Mouse (Mus musculus) embryonic facial prominence, embryonic 10.5 days (tissue): Measurements from ENCODE around the gene Gm10842. TPM values are rescaled to one million over a fixed set of nuclear protein-coding genes. Genes with fewer than 3 reads are reported as not detected.

ENCODE experiments used
- DNase-seq: peaks from one replicate; pipeline ENCODE4 v3.0.0-alpha.2; 2017; ENCODE audit warnings: low spot score
- H3K27ac ChIP-seq: fragments of 300-500 bp; sonication (generic); replicated peaks from 2 replicates; pipeline ENCODE4 v1.5.1; 2016; ENCODE audit warnings: mild to moderate bottlenecking
- H3K27me3 ChIP-seq: fragments of 300-500 bp; sonication (generic); replicated peaks from 2 replicates; pipeline ENCODE4 v1.6.1; 2016; ENCODE audit warnings: low read depth, mild to moderate bottlenecking; ENCODE audit not compliant: poor library complexity, severe bottlenecking
- H3K36me3 ChIP-seq: fragments of 300-500 bp; sonication (generic); replicated peaks from 2 replicates; pipeline ENCODE4 v1.6.1; 2016; ENCODE audit warnings: mild to moderate bottlenecking, moderate library complexity
- H3K4me1 ChIP-seq: fragments of 300-500 bp; sonication (generic); 2 replicates; pipeline ENCODE4 v1.6.1; 2016
- H3K4me3 ChIP-seq: fragments of 300-500 bp; sonication (generic); 2 replicates; pipeline ENCODE4 v1.5.1; 2016; ENCODE audit warnings: mild to moderate bottlenecking, moderate library complexity
- H3K9me3 ChIP-seq: fragments of 300-500 bp; sonication (generic); 2 replicates; pipeline ENCODE4 v1.6.1; 2016; ENCODE audit warnings: mild to moderate bottlenecking
- WGBS: fragments of 180-500 bp; shearing (Covaris S2); methylation state at CpG from one replicate; pipeline ENCODE4 v1.1.7; 2016; 5-methylcytosine and 5-hydroxymethylcytosine counted together
- polyA plus RNA-seq: library from polyadenylated mRNA; unstranded; fragments of >200 nt; fragmentation: Nextera tagmentation; extraction: Ambion mirVana; gene quantifications from 2 replicates; pipeline ENCODE4 v1.2.1, GENCODE M21; 2016

Gene Gm10842
- polyA plus RNA-seq, 1 experiment from 2014 or later = not detected

GRCm38 (mm10) chr11:105144084-105144483 lies 2.6 kb upstream of the Gm10842 start:
- no peak overlapping the region for H3K4me3 ChIP-seq
- H3K27ac ChIP-seq = no peak overlapping the region
- H3K9me3 ChIP-seq = no peaks in the 10 kb centered on the region
- WGBS = 80% methylated on average over 3 of the region's 3 CpGs
- no peak for DNase-seq
- peaks cover 30% of the 10 kb centered on the region for H3K36me3 ChIP-seq
- H3K27me3 ChIP-seq = no peaks in the 10 kb centered on the region
- peaks cover 7% of the 10 kb centered on the region; the same call in 1 of the 2 replicates for H3K4me1 ChIP-seq

GRCm38 (mm10) chr11:105144508-105145210 lies 2.0 kb upstream of the Gm10842 start:
- H3K4me3 ChIP-seq = no peak overlapping the region
- 84% methylated on average over 11 of the region's 11 CpGs for WGBS
- DNase-seq = no peak
- no peaks in the 10 kb centered on the region for H3K27me3 ChIP-seq
- peaks cover 7% of the 10 kb centered on the region; the same call in 1 of the 2 replicates for H3K4me1 ChIP-seq
- H3K36me3 ChIP-seq = peaks cover 24% of the 10 kb centered on the region
- no peak overlapping the region for H3K27ac ChIP-seq
- no peaks in the 10 kb centered on the region for H3K9me3 ChIP-seq

- WGBS = 89% methylated on average over 10 of the region's 10 CpGs
Observed at GRCm38 (mm10) chr11:105145211-105145610, 1.5 kb upstream of the Gm10842 start.

GRCm38 (mm10) chr11:105149353-105149752 lies 2.7 kb downstream of the Gm10842 start:
- H3K4me3 ChIP-seq = no peak overlapping the region
- no peak for DNase-seq
- H3K27ac ChIP-seq = no peak overlapping the region
- H3K27me3 ChIP-seq = peaks cover 18% of the 10 kb centered on the region
- WGBS = 86% methylated on average over 3 of the region's 3 CpGs
- peaks cover 38% of the 10 kb centered on the region for H3K4me1 ChIP-seq
- no peaks in the 10 kb centered on the region for H3K36me3 ChIP-seq
- no peaks in the 10 kb centered on the region for H3K9me3 ChIP-seq

More at GRCm38 (mm10) chr11:105145211-105145610, 1.5 kb upstream of the Gm10842 start:
- Histone ChIP-seq H3K36me3 (peaks cover 19% of the 10 kb centered on the region), H3K4me1 (peaks cover 7% of the 10 kb centered on the region; the same call in 1 of the 2 replicates), H3K27me3 (peaks cover 2% of the 10 kb centered on the region), H3K27ac (no peak overlapping the region), H3K9me3 (no peaks in the 10 kb centered on the region), H3K4me3 (no peak overlapping the region)
- no peak for DNase-seq

GRCm38 (mm10) chr11:105149766-105150165 lies 3.1 kb downstream of the Gm10842 start:
- Histone ChIP-seq H3K9me3 (no peaks in the 10 kb centered on the region), H3K27me3 (peaks cover 18% of the 10 kb centered on the region), H3K36me3 (no peaks in the 10 kb centered on the region), H3K4me1 (peaks cover 42% of the 10 kb centered on the region), H3K4me3 (no peak overlapping the region), H3K27ac (no peak overlapping the region)
- no peak for DNase-seq
- 100% methylated on average over 1 of the region's 1 CpGs for WGBS

GRCm38 (mm10) chr11:105150691-105151090 lies 4.0 kb downstream of the Gm10842 start:
- Histone ChIP-seq H3K4me1 (peaks cover 52% of the 10 kb centered on the region), H3K27ac (no peak overlapping the region), H3K9me3 (no peaks in the 10 kb centered on the region), H3K4me3 (no peak overlapping the region), H3K36me3 (no peaks in the 10 kb centered on the region), H3K27me3 (peaks cover 18% of the 10 kb centered on the region)
- no peak for DNase-seq
- 52% methylated on average over 4 of the region's 4 CpGs for WGBS

GRCm38 (mm10) chr11:105151226-105152016 lies 4.7 kb downstream of the Gm10842 start:
- WGBS = 21% methylated on average over 19 of the region's 19 CpGs
- H3K27ac ChIP-seq = no peak overlapping the region

GRCm38 (mm10) chr11:105152017-105152300 lies 5.3 kb downstream of the Gm10842 start:
- Histone ChIP-seq H3K27ac (no peak overlapping the region), H3K4me1 (peaks cover 64% of the 10 kb centered on the region)
- 52% methylated on average over 4 of the region's 4 CpGs for WGBS

More at GRCm38 (mm10) chr11:105151226-105152016, 4.7 kb downstream of the Gm10842 start:
- Histone ChIP-seq H3K4me1 (peaks cover 59% of the 10 kb centered on the region), H3K9me3 (no peaks in the 10 kb centered on the region), H3K27me3 (peaks cover 18% of the 10 kb centered on the region), H3K36me3 (no peaks in the 10 kb centered on the region), H3K4me3 (no peak overlapping the region; the same call in 1 of the 2 replicates)
- peak; percentile 47 for DNase-seq

GRCm38 (mm10) chr11:105152357-105152899 lies 5.7 kb downstream of the Gm10842 start:
- Histone ChIP-seq H3K4me3 (no peak overlapping the region), H3K27ac (no peak overlapping the region; the same call in 1 of the 2 replicates), H3K27me3 (peaks cover 24% of the 10 kb centered on the region), H3K4me1 (peaks cover 67% of the 10 kb centered on the region), H3K9me3 (no peaks in the 10 kb centered on the region), H3K36me3 (no peaks in the 10 kb centered on the region)
- no peak for DNase-seq
- WGBS = 63% methylated on average over 11 of the region's 11 CpGs

More at GRCm38 (mm10) chr11:105152017-105152300, 5.3 kb downstream of the Gm10842 start:
- DNase-seq = no peak
- Histone ChIP-seq H3K9me3 (no peaks in the 10 kb centered on the region), H3K36me3 (no peaks in the 10 kb centered on the region), H3K4me3 (no peak overlapping the region; the same call in 1 of the 2 replicates), H3K27me3 (peaks cover 20% of the 10 kb centered on the region)

GRCm38 (mm10) chr11:105153068-105153833 lies 6.6 kb downstream of the Gm10842 start:
- peak; percentile 82 for DNase-seq
- H3K4me3 ChIP-seq = peak overlapping the region; percentile 11; the same call in 1 of the 2 replicates
- WGBS = 15% methylated on average over 12 of the region's 12 CpGs
- peak overlapping the region; percentile 30; the same call in 1 of the 2 replicates for H3K27ac ChIP-seq
- peaks cover 25% of the 10 kb centered on the region for H3K27me3 ChIP-seq
- H3K36me3 ChIP-seq = no peaks in the 10 kb centered on the region
- no peaks in the 10 kb centered on the region for H3K9me3 ChIP-seq
- peaks cover 67% of the 10 kb centered on the region for H3K4me1 ChIP-seq

GRCm38 (mm10) chr11:105155915-105156314 lies 9.2 kb downstream of the Gm10842 start:
- Histone ChIP-seq H3K4me1 (peaks cover 63% of the 10 kb centered on the region), H3K27ac (peak overlapping the region; percentile 54), H3K27me3 (peaks cover 16% of the 10 kb centered on the region), H3K9me3 (no peaks in the 10 kb centered on the region), H3K36me3 (no peaks in the 10 kb centered on the region), H3K4me3 (no peak overlapping the region)
- DNase-seq = no peak
- 56% methylated on average over 4 of the region's 4 CpGs for WGBS

- no peaks in the 10 kb centered on the region for H3K36me3 ChIP-seq
- 88% methylated on average over 19 of the region's 19 CpGs for WGBS
- no peaks in the 10 kb centered on the region for H3K9me3 ChIP-seq
- H3K27me3 ChIP-seq = peaks cover 7% of the 10 kb centered on the region
- no peak overlapping the region for H3K4me3 ChIP-seq
- peaks cover 54% of the 10 kb centered on the region for H3K4me1 ChIP-seq
- DNase-seq = no peak
- H3K27ac ChIP-seq = peak overlapping the region; percentile 54; the same call in 1 of the 2 replicates
Observed at GRCm38 (mm10) chr11:105156748-105157267, 10.1 kb downstream of the Gm10842 start.
